Mouse (Mus musculus) kidney, adult 2 months (tissue): ENCODE results near the gene Nlrp6.

Source experiments
- CTCF ChIP-seq: fragments of 200-500 bp; conservative IDR thresholded peaks from 2 replicates; pipeline ENCODE4 v1.5.1; 2011; ENCODE audit warnings: low read depth, mild to moderate bottlenecking, control low read depth, low read length, moderate library complexity, mixed read lengths; ENCODE audit not compliant: insufficient read depth, insufficient read length
- POLR2A ChIP-seq: fragments of 200-500 bp; IDR thresholded peaks from one replicate; pipeline ENCODE4 v1.6.1; 2011; ENCODE audit warnings: low read depth, low read length, control low read depth

- TF ChIP-seq CTCF (no peak), POLR2A (no peak)
Measured at GRCm38 (mm10) chr7:140927181-140927580, 6.5 kb downstream of the Nlrp6 start.
